Comparison of ENCODE assay signal across 8 mouse cellular contexts in the genomic region with DNA sequence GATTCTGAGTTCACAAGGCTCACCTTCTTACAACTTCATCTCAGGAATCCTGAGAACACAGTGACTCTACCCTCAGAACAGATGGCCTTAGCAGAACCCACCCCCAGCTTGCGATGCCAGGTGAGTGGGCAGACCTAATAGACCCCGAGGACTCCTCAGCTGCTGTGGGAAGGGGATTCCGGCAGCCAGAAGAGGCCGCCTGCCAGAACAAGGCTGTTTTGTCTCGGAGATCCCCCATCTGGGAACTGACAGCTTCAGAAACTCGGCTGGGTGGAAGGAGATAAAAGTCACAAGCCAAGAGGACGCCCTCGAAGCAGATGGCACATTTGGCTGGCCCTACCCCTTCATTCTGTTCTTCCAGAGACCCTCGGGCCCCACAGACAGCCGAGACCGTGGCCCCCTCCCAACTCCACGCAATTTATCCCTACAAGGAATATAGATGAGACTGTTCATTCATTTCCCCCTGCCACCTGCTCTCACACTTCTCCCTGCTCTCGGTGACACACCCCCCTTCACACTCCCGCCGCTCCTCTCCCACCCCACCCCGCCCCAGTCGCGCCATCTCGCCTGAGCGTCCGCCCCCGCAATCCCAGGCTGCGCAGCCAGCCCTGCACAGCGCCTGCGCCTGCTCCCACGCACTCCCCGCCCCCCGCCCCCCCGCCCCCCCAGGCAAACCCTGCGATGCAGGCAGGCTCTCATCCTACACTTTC. TPM values are rescaled to one million over a fixed set of nuclear protein-coding genes. Genes with fewer than 3 reads are reported as not detected.
DNase-seq lines count a peak whose midpoint lies in the region; ATAC-seq and TF ChIP-seq lines count a peak whose summit lies in the region.

A gene (minus strand): TSS at position 51 of the 710 bp plus-strand sequence.

- DNase-seq in gastrocnemius, postnatal 10 days, result peak; percentile 44
- DNase-seq in gastrocnemius, postnatal 36 days, result no peak
- peak; percentile 80 for DNase-seq in MN1 (ENCODE audit: low spot score)
- DNase-seq in embryonic facial prominence, embryonic 10.5 days (ENCODE audit: low spot score), result peak; percentile 69
- DNase-seq in left cerebral cortex, postnatal 10 days (ENCODE audit: extremely low spot score in 1 of 2, low spot score in 2 of 2), result peak; percentile 71 to 89

- H3K4me1 ChIP-seq in embryonic facial prominence, embryonic 10.5 days, result peaks cover 43% of the 10 kb centered on the region
- peaks cover 31% of the 10 kb centered on the region for H3K4me1 ChIP-seq in hindbrain, embryonic 12.5 days
- H3K4me1 ChIP-seq in midbrain, embryonic 12.5 days, result peaks cover 31% of the 10 kb centered on the region
- H3K4me1 ChIP-seq in testis, adult 2 months (ENCODE audit: control insufficient read depth, insufficient read depth, low read length), result peaks cover 8% of the 10 kb centered on the region

- peak within 1 kb of the TSS; percentile 81 for H3K4me2 ChIP-seq in hindbrain, embryonic 12.5 days (replicated peaks)
- peak within 1 kb of the TSS; percentile 85 for H3K4me2 ChIP-seq in midbrain, embryonic 12.5 days (replicated peaks)

- H3K27me3 ChIP-seq in embryonic facial prominence, embryonic 10.5 days (replicated peaks; ENCODE audit: low read depth, poor library complexity, severe bottlenecking), result peaks cover 71% of the 10 kb centered on the region
- H3K27me3 ChIP-seq in hindbrain, embryonic 12.5 days, result peaks cover 10% of the 10 kb centered on the region
- peaks cover 25% of the 10 kb centered on the region for H3K27me3 ChIP-seq in midbrain, embryonic 12.5 days
- H3K27me3 ChIP-seq in testis, adult 2 months (ENCODE audit: control insufficient read depth, insufficient read depth, low read length), result no peaks in the 10 kb centered on the region

- H3K36me3 ChIP-seq in embryonic facial prominence, embryonic 10.5 days (replicated peaks), result no peaks in the 10 kb centered on the region
- no peaks in the 10 kb centered on the region for H3K36me3 ChIP-seq in hindbrain, embryonic 12.5 days
- no peaks in the 10 kb centered on the region for H3K36me3 ChIP-seq in midbrain, embryonic 12.5 days
- no peaks in the 10 kb centered on the region for H3K36me3 ChIP-seq in testis, adult 2 months (ENCODE audit: control insufficient read depth, insufficient read depth, low read length)

- no peaks in the 10 kb centered on the region for H3K9me3 ChIP-seq in embryonic facial prominence, embryonic 10.5 days
- H3K9me3 ChIP-seq in hindbrain, embryonic 12.5 days (replicated peaks), result no peaks in the 10 kb centered on the region
- H3K9me3 ChIP-seq in midbrain, embryonic 12.5 days, result no peaks in the 10 kb centered on the region

- peak within 1 kb of the TSS; percentile 60 for H3K9ac ChIP-seq in hindbrain, embryonic 12.5 days
- H3K9ac ChIP-seq in midbrain, embryonic 12.5 days (replicated peaks), result peak within 1 kb of the TSS; percentile 53

- H3K4me3 ChIP-seq in embryonic facial prominence, embryonic 10.5 days, result peak within 1 kb of the TSS; percentile 62
- H3K4me3 ChIP-seq in hindbrain, embryonic 12.5 days, result peak within 1 kb of the TSS; percentile 40
- H3K4me3 ChIP-seq in midbrain, embryonic 12.5 days, result peak within 1 kb of the TSS; percentile 43
- peak within 1 kb of the TSS; percentile 33 for H3K4me3 ChIP-seq in testis, adult 2 months (ENCODE audit: control insufficient read depth, low read depth, low read length)

- 5% methylated on average over 30 of the region's 30 CpGs for WGBS in embryonic facial prominence, embryonic 10.5 days
- WGBS in hindbrain, embryonic 12.5 days, result 1% methylated on average over 29 of the region's 30 CpGs
- 3% methylated on average over 27 of the region's 30 CpGs for WGBS in midbrain, embryonic 12.5 days

- TF ChIP-seq CTCF in testis, adult 2 months (IDR thresholded peaks at IDR 0.05; ENCODE audit: control insufficient read depth, insufficient read depth, insufficient replicate concordance, low read depth, low read length), result no peak

- intact Hi-C loops in gastrocnemius, postnatal 36 days (cut with DNase I), result no loop called here
- intact Hi-C loops in left cerebral cortex, postnatal 10 days (cut with DNase I), result no loop called here

- TF ChIP-seq POLR2A in testis, adult 2 months (IDR thresholded peaks at IDR 0.05; ENCODE audit: control insufficient read depth, low read depth, low read length), result no peak

- ATAC-seq in hindbrain, embryonic 12.5 days (ENCODE audit: low FRiP score), result peak; percentile 88
- ATAC-seq in midbrain, embryonic 12.5 days (ENCODE audit: low FRiP score, low read depth), result peak; percentile 79

- peak within 1 kb of the TSS; percentile 80 for H3K27ac ChIP-seq in embryonic facial prominence, embryonic 10.5 days (replicated peaks)
- peak within 1 kb of the TSS; percentile 60 for H3K27ac ChIP-seq in hindbrain, embryonic 12.5 days
- peak within 1 kb of the TSS; percentile 79 for H3K27ac ChIP-seq in midbrain, embryonic 12.5 days (replicated peaks)
- peak within 1 kb of the TSS; percentile 22 for H3K27ac ChIP-seq in testis, adult 2 months (ENCODE audit: control insufficient read depth, insufficient read depth, low read depth, low read length)

RNA-seq across cellular contexts. Expression of the gene that starts here (rescaled TPM):
- total RNA-seq in gastrocnemius, postnatal 10 days (2021), result under 1 TPM; 0.16 to 0.23 TPM
- total RNA-seq in gastrocnemius, postnatal 36 days (2021), result not detected
- 0.38 and 0.79 TPM in 2 replicates for polyA plus RNA-seq in embryonic facial prominence, embryonic 10.5 days (2016; fragmentation: Nextera tagmentation; extraction: Ambion mirVana)
- 2.0 and 4.0 TPM in 2 replicates for polyA plus RNA-seq in hindbrain, embryonic 12.5 days (2016; fragmentation: Nextera tagmentation; extraction: Ambion mirVana)
- total RNA-seq in left cerebral cortex, postnatal 10 days (2021), result 1 to 10 TPM; 2.0 to 2.1 TPM
- 3.0 and 4.2 TPM in 2 replicates for polyA plus RNA-seq in midbrain, embryonic 12.5 days (2016; fragmentation: Nextera tagmentation; extraction: Ambion mirVana)
- polyA plus RNA-seq in testis, adult 2 months (2012; rRNA removed), result 0.86 and 1.5 TPM in 2 replicates

Comparison
In these comparisons a context has a peak if more than half of its experiments do, and no peak if none do; other contexts are left out.
1. Peak in DNase-seq in gastrocnemius, postnatal 10 days; RNA of the gene not detected or under 1 TPM.
2. Peak in DNase-seq, H3K4me3 ChIP-seq and H3K27ac ChIP-seq in embryonic facial prominence, embryonic 10.5 days; RNA of the gene not detected or under 1 TPM.
3. DNase-seq: peak in MN1 (single experiment) and left cerebral cortex, postnatal 10 days (2 of 2); none in gastrocnemius, postnatal 36 days (0 of 2).
4. H3K27ac ChIP-seq: peak in every context shown above with its lines; median percentile 80 in embryonic facial prominence, embryonic 10.5 days; 79 in midbrain, embryonic 12.5 days; 60 in hindbrain, embryonic 12.5 days; 22 in testis, adult 2 months.
5. Peak in every context shown above with its lines, with median percentiles within 50 percentile points of each other: H3K4me3 ChIP-seq.